Mouse (Mus musculus) heart, embryonic 15.5 days (tissue): Measurements from ENCODE around the gene Mpeg1. TPM values are rescaled to one million over a fixed set of nuclear protein-coding genes. Genes with fewer than 3 reads are reported as not detected.

Source experiments
- ATAC-seq: fragments of 200-750 bp; cut with Nextera tagmentation; replicated peaks from 2 replicates; pipeline ENCODE4 v1.8.0; 2017; ENCODE audit warnings: low read depth, moderate TSS enrichment; ENCODE audit not compliant: insufficient number of reproducible peaks, insufficient read depth, low FRiP score
- H3K27ac ChIP-seq: fragments of 300-500 bp; sonication (generic); 2 replicates; pipeline ENCODE4 v1.5.1; 2015; ENCODE audit warnings: mild to moderate bottlenecking, inconsistent platforms
- H3K27me3 ChIP-seq: fragments of 300-500 bp; sonication (generic); 2 replicates; pipeline ENCODE4 v1.6.1; 2015; ENCODE audit warnings: inconsistent platforms
- H3K36me3 ChIP-seq: fragments of 300-500 bp; sonication (generic); 2 replicates; pipeline ENCODE4 v1.6.1; 2015; ENCODE audit warnings: mild to moderate bottlenecking, inconsistent platforms
- H3K4me1 ChIP-seq: fragments of 300-500 bp; sonication (generic); replicated peaks from 2 replicates; pipeline ENCODE4 v1.6.1; 2015; ENCODE audit warnings: inconsistent platforms
- H3K4me2 ChIP-seq: fragments of 300-500 bp; sonication (generic); 2 replicates; pipeline ENCODE4 v1.6.1; 2015; ENCODE audit warnings: inconsistent platforms, mild to moderate bottlenecking, moderate library complexity
- H3K4me3 ChIP-seq: fragments of 300-500 bp; sonication (generic); 2 replicates; pipeline ENCODE4 v1.5.1; 2015; ENCODE audit warnings: mild to moderate bottlenecking, inconsistent platforms
- H3K9ac ChIP-seq: fragments of 300-500 bp; sonication (generic); 2 replicates; pipeline ENCODE4 v1.6.1; 2015; ENCODE audit warnings: mild to moderate bottlenecking, inconsistent platforms
- H3K9me3 ChIP-seq: fragments of 300-500 bp; sonication (generic); replicated peaks from 2 replicates; pipeline ENCODE4 v1.6.1; 2016; ENCODE audit warnings: inconsistent platforms
- WGBS: fragments of 180-500 bp; shearing (Covaris S2); methylation state at CpG from one replicate; pipeline ENCODE4 v1.1.7; 2015; ENCODE audit warnings: mixed read lengths; 5-methylcytosine and 5-hydroxymethylcytosine counted together
- polyA plus RNA-seq: library from polyadenylated mRNA; unstranded; fragments of >200 nt; fragmentation: Nextera tagmentation; extraction: Ambion mirVana; gene quantifications from 2 replicates; pipeline ENCODE4 v1.2.1, GENCODE M21; 2015

Gene Mpeg1
- polyA plus RNA-seq, 1 experiment from 2014 or later: 0.54 TPM

- 20% methylated on average over 7 of the region's 7 CpGs for WGBS
- no peaks in the 10 kb centered on the region for H3K9me3 ChIP-seq
These were observed 5.6 kb downstream of the Mpeg1 start for GRCm38 (mm10) chr19:12466204-12466603.

GRCm38 (mm10) chr19:12467436-12467835, 6.9 kb downstream of the Mpeg1 start:
- no peaks in the 10 kb centered on the region for H3K27me3 ChIP-seq
- 69% methylated on average over 5 of the region's 5 CpGs for WGBS
- H3K36me3 ChIP-seq: no peaks in the 10 kb centered on the region
- no peaks in the 10 kb centered on the region for H3K9me3 ChIP-seq
- no peak overlapping the region for H3K4me2 ChIP-seq
- no peak overlapping the region for H3K27ac ChIP-seq
- no peak overlapping the region for H3K4me3 ChIP-seq
- H3K9ac ChIP-seq: no peak overlapping the region
- ATAC-seq: no peak
- H3K4me1 ChIP-seq: peaks cover 11% of the 10 kb centered on the region; the same call in 1 of the 2 replicates

More at GRCm38 (mm10) chr19:12466204-12466603, 5.6 kb downstream of the Mpeg1 start:
- H3K4me1 ChIP-seq: peaks cover 5% of the 10 kb centered on the region; the same call in 1 of the 2 replicates
- peak; percentile 48; the same call in 1 of the 2 replicates for ATAC-seq
- no peak overlapping the region for H3K9ac ChIP-seq
- no peaks in the 10 kb centered on the region for H3K36me3 ChIP-seq
- no peak overlapping the region for H3K4me3 ChIP-seq
- no peak overlapping the region for H3K4me2 ChIP-seq
- H3K27ac ChIP-seq: no peak overlapping the region
- no peaks in the 10 kb centered on the region for H3K27me3 ChIP-seq

- Histone ChIP-seq H3K4me2 (no peak overlapping the region), H3K9me3 (no peaks in the 10 kb centered on the region), H3K4me3 (no peak overlapping the region), H3K27ac (no peak overlapping the region), H3K4me1 (peaks cover 21% of the 10 kb centered on the region), H3K27me3 (no peaks in the 10 kb centered on the region), H3K36me3 (no peaks in the 10 kb centered on the region), H3K9ac (no peak overlapping the region)
- ATAC-seq: no peak
- 44% methylated on average over 3 of the region's 3 CpGs for WGBS
These were observed 11.3 kb downstream of the Mpeg1 start for GRCm38 (mm10) chr19:12471866-12472265.

- no peaks in the 10 kb centered on the region for H3K36me3 ChIP-seq
These were observed 11.9 kb downstream of the Mpeg1 start for GRCm38 (mm10) chr19:12472381-12472976.

GRCm38 (mm10) chr19:12473201-12473641, 12.6 kb downstream of the Mpeg1 start:
- Histone ChIP-seq H3K4me2 (no peak overlapping the region), H3K27me3 (no peaks in the 10 kb centered on the region), H3K4me3 (no peak overlapping the region), H3K27ac (no peak overlapping the region), H3K9me3 (no peaks in the 10 kb centered on the region), H3K9ac (no peak overlapping the region), H3K36me3 (no peaks in the 10 kb centered on the region), H3K4me1 (peaks cover 24% of the 10 kb centered on the region)
- no peak for ATAC-seq
- WGBS: 64% methylated on average over 4 of the region's 4 CpGs

More at GRCm38 (mm10) chr19:12472381-12472976, 11.9 kb downstream of the Mpeg1 start:
- no peak overlapping the region for H3K27ac ChIP-seq
- 72% methylated on average over 5 of the region's 5 CpGs for WGBS
- H3K4me2 ChIP-seq: no peak overlapping the region
- H3K9me3 ChIP-seq: no peaks in the 10 kb centered on the region
- peaks cover 24% of the 10 kb centered on the region for H3K4me1 ChIP-seq
- no peak overlapping the region for H3K9ac ChIP-seq
- H3K27me3 ChIP-seq: no peaks in the 10 kb centered on the region
- no peak overlapping the region for H3K4me3 ChIP-seq
- ATAC-seq: no peak

GRCm38 (mm10) chr19:12473951-12474350, 13.4 kb downstream of the Mpeg1 start:
- no peak for ATAC-seq
- no peak overlapping the region for H3K9ac ChIP-seq
- H3K4me1 ChIP-seq: peaks cover 24% of the 10 kb centered on the region
- no peaks in the 10 kb centered on the region for H3K9me3 ChIP-seq
- no peak overlapping the region for H3K4me3 ChIP-seq
- no peaks in the 10 kb centered on the region for H3K27me3 ChIP-seq
- no peak overlapping the region for H3K4me2 ChIP-seq
- WGBS: 75% methylated on average over 4 of the region's 4 CpGs
- H3K27ac ChIP-seq: no peak overlapping the region
- H3K36me3 ChIP-seq: no peaks in the 10 kb centered on the region

GRCm38 (mm10) chr19:12475380-12476250, 15.0 kb downstream of the Mpeg1 start:
- Histone ChIP-seq H3K9me3 (no peaks in the 10 kb centered on the region), H3K4me2 (peak overlapping the region; percentile 42), H3K27ac (peak overlapping the region; percentile 77), H3K36me3 (no peaks in the 10 kb centered on the region), H3K4me1 (peaks cover 24% of the 10 kb centered on the region), H3K27me3 (no peaks in the 10 kb centered on the region), H3K9ac (no peak overlapping the region; the same call in 1 of the 2 replicates), H3K4me3 (no peak overlapping the region)
- ATAC-seq: peak; percentile 99
- 44% methylated on average over 15 of the region's 15 CpGs for WGBS

- H3K4me1 ChIP-seq: peaks cover 20% of the 10 kb centered on the region
- no peaks in the 10 kb centered on the region for H3K36me3 ChIP-seq
- no peaks in the 10 kb centered on the region for H3K9me3 ChIP-seq
- no peak overlapping the region for H3K27ac ChIP-seq
- H3K9ac ChIP-seq: no peak overlapping the region
- no peak for ATAC-seq
- no peak overlapping the region for H3K4me3 ChIP-seq
- no peaks in the 10 kb centered on the region for H3K27me3 ChIP-seq
- 17% methylated on average over 5 of the region's 5 CpGs for WGBS
- H3K4me2 ChIP-seq: no peak overlapping the region
These were observed 16.2 kb downstream of the Mpeg1 start for GRCm38 (mm10) chr19:12476721-12477270.

- no peaks in the 10 kb centered on the region for H3K36me3 ChIP-seq
- WGBS: 75% methylated on average over 6 of the region's 6 CpGs
- no peak overlapping the region for H3K9ac ChIP-seq
- no peak overlapping the region for H3K4me3 ChIP-seq
- H3K27ac ChIP-seq: no peak overlapping the region
- no peaks in the 10 kb centered on the region for H3K9me3 ChIP-seq
- H3K4me1 ChIP-seq: peaks cover 16% of the 10 kb centered on the region
- ATAC-seq: no peak
- no peaks in the 10 kb centered on the region for H3K27me3 ChIP-seq
- H3K4me2 ChIP-seq: no peak overlapping the region
These were observed 17.8 kb downstream of the Mpeg1 start for GRCm38 (mm10) chr19:12478369-12478768.

- no peak overlapping the region for H3K4me3 ChIP-seq
- H3K27me3 ChIP-seq: no peaks in the 10 kb centered on the region
- WGBS: 38% methylated on average over 4 of the region's 4 CpGs
- H3K4me1 ChIP-seq: peaks cover 24% of the 10 kb centered on the region
- no peak overlapping the region for H3K9ac ChIP-seq
- peak overlapping the region; percentile 20; the same call in 1 of the 2 replicates for H3K27ac ChIP-seq
- H3K36me3 ChIP-seq: no peaks in the 10 kb centered on the region
- H3K9me3 ChIP-seq: no peaks in the 10 kb centered on the region
- ATAC-seq: no peak
- no peak overlapping the region for H3K4me2 ChIP-seq
These were observed 23.2 kb downstream of the Mpeg1 start for GRCm38 (mm10) chr19:12483782-12484181.

GRCm38 (mm10) chr19:12484210-12484609, 23.6 kb downstream of the Mpeg1 start:
- H3K9ac ChIP-seq: no peak overlapping the region
- no peak overlapping the region for H3K4me2 ChIP-seq
- H3K9me3 ChIP-seq: no peaks in the 10 kb centered on the region
- no peaks in the 10 kb centered on the region for H3K36me3 ChIP-seq
- 66% methylated on average over 4 of the region's 4 CpGs for WGBS
- H3K27ac ChIP-seq: peak overlapping the region; percentile 20; the same call in 1 of the 2 replicates
- H3K4me3 ChIP-seq: no peak overlapping the region
- no peak for ATAC-seq
- no peaks in the 10 kb centered on the region for H3K27me3 ChIP-seq
- H3K4me1 ChIP-seq: peaks cover 27% of the 10 kb centered on the region
